Comparison of ENCODE assay signal across 10 mouse cellular contexts in the genomic region with DNA sequence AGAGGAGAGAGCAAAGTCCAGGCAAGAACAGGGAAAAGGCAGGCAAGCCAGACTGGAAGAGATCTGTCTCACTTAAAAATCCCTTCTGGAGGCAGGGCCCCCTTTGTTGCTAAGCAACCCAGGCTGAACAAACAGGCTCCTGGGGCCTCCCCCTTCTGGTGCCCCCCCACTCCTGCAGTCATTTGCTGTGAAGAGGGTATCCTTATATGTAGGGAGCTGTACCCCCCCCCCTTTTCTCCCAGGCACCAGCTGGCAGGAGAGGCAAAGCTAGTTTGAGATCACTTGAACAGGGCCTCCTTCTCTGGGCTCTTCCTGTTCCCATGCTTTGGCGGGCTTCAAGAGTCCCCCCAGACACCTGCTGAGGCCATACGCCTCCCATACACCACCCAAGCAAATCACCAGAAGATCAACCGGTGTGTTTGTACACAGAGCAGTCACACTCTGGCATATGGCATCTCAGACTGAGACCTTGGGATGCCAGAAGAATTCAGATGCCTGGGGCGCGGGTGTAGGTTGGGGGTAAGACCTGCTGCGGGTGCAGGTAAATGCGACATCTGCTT.
DNase-seq lines count a peak whose midpoint lies in the region; ATAC-seq and TF ChIP-seq lines count a peak whose summit lies in the region.
"Had no signal": no experiment of that assay in that cellular context is flagged by ENCODE, and none has a peak within 500 bp of the region (broad histone marks: within the 10 kb centered on the region; RNA-seq: fewer than 3 reads in every experiment).

No protein-coding gene starts in this region.

- no peaks in the 10 kb centered on the region for H3K27me3 ChIP-seq in heart, embryonic 16.5 days (ENCODE audit: control insufficient read depth, insufficient read depth, low read length)
- H3K27me3 ChIP-seq in forebrain, embryonic 10.5 days (ENCODE audit: poor library complexity, severe bottlenecking) = no peaks in the 10 kb centered on the region
- no peaks in the 10 kb centered on the region for H3K27me3 ChIP-seq in limb, embryonic 14.5 days (ENCODE audit: control insufficient read depth, insufficient read depth, low read length)
- H3K27me3 ChIP-seq in stomach, embryonic 16.5 days (ENCODE audit: control insufficient read depth, insufficient read depth, low read length) = no peaks in the 10 kb centered on the region
- H3K27me3 ChIP-seq: megakaryocyte, embryonic 14.5 days had no signal

- TF ChIP-seq POLR2A in limb, embryonic 14.5 days (IDR thresholded peaks at IDR 0.05; ENCODE audit: borderline replicate concordance, extremely low read depth, insufficient read depth, insufficient read length) = no peak

- H3K4me1 ChIP-seq in heart, embryonic 16.5 days (ENCODE audit: control insufficient read depth, insufficient read depth, low read length) = peaks cover 46% of the 10 kb centered on the region
- peaks cover 93% of the 10 kb centered on the region for H3K4me1 ChIP-seq in forebrain, embryonic 10.5 days
- peaks cover 31% of the 10 kb centered on the region for H3K4me1 ChIP-seq in limb, embryonic 14.5 days (ENCODE audit: control insufficient read depth, insufficient read depth, low read length)
- H3K4me1 ChIP-seq in stomach, embryonic 16.5 days (ENCODE audit: control insufficient read depth, insufficient read depth, low read length) = peaks cover 15% of the 10 kb centered on the region

- 0 out of 2 replicates have a peak, but pooled peaks have one; percentile 20 for ATAC-seq in heart, embryonic 16.5 days (replicated peaks; ENCODE audit: extremely low read depth, insufficient read depth, low FRiP score)
- ATAC-seq in limb, embryonic 14.5 days (ENCODE audit: low FRiP score, low read depth) = peak; percentile 71
- ATAC-seq in stomach, embryonic 16.5 days (ENCODE audit: insufficient read depth, low FRiP score) = peak; percentile 88
- no peak for ATAC-seq in erythroid progenitor cell, adult 5-6 weeks (replicated peaks; ENCODE audit: low FRiP score, poor library complexity, severe bottlenecking)

- H3K27ac ChIP-seq in heart, embryonic 16.5 days (ENCODE audit: low read length) = peak overlapping the region; percentile 54; the same call in 1 of the 2 replicates
- H3K27ac ChIP-seq in forebrain, embryonic 10.5 days = peak overlapping the region; percentile 93
- no peak overlapping the region for H3K27ac ChIP-seq in limb, embryonic 14.5 days (replicated peaks; ENCODE audit: low read depth, low read length)
- H3K27ac ChIP-seq in stomach, embryonic 16.5 days (ENCODE audit: low read length) = peak overlapping the region; percentile 85

- peaks cover 8% of the 10 kb centered on the region for H3K36me3 ChIP-seq in heart, embryonic 16.5 days (ENCODE audit: control insufficient read depth, insufficient read depth)
- peaks cover 41% of the 10 kb centered on the region for H3K36me3 ChIP-seq in forebrain, embryonic 10.5 days (replicated peaks)
- no peaks in the 10 kb centered on the region; the same call in 1 of the 2 replicates for H3K36me3 ChIP-seq in limb, embryonic 14.5 days (ENCODE audit: control insufficient read depth, insufficient read depth, low read length)
- no peaks in the 10 kb centered on the region for H3K36me3 ChIP-seq in stomach, embryonic 16.5 days (ENCODE audit: control insufficient read depth, insufficient read depth, low read length)

- H3K4me2 ChIP-seq in heart, embryonic 16.5 days (ENCODE audit: low read depth, low read length) = no peak overlapping the region
- no peak overlapping the region for H3K4me2 ChIP-seq in limb, embryonic 14.5 days (replicated peaks; ENCODE audit: low read depth, low read length, severe bottlenecking)
- H3K4me2 ChIP-seq in stomach, embryonic 16.5 days (ENCODE audit: low read depth, low read length) = peak overlapping the region; percentile 27; the same call in 1 of the 2 replicates

- H3K9ac ChIP-seq in heart, embryonic 16.5 days (ENCODE audit: low read length) = no peak overlapping the region
- H3K9ac ChIP-seq in limb, embryonic 14.5 days (ENCODE audit: low read depth, low read length, severe bottlenecking) = peak overlapping the region; percentile 28
- H3K9ac ChIP-seq in stomach, embryonic 16.5 days (ENCODE audit: low read length) = peak overlapping the region; percentile 54

- H3K9me3 ChIP-seq in heart, embryonic 16.5 days (replicated peaks; ENCODE audit: control insufficient read depth, low read length) = no peaks in the 10 kb centered on the region
- H3K9me3 ChIP-seq in forebrain, embryonic 10.5 days = no peaks in the 10 kb centered on the region
- H3K9me3 ChIP-seq in limb, embryonic 14.5 days (ENCODE audit: control insufficient read depth, low read length) = no peaks in the 10 kb centered on the region
- no peaks in the 10 kb centered on the region for H3K9me3 ChIP-seq in stomach, embryonic 16.5 days (replicated peaks; ENCODE audit: control insufficient read depth, low read length)
- H3K9me3 ChIP-seq: megakaryocyte, embryonic 14.5 days had no signal

- no peak for DNase-seq in heart, postnatal 4 days
- DNase-seq in brain, embryonic 18.5 days (ENCODE audit: low read depth, low spot score) = peak; percentile 70
- DNase-seq in forebrain, embryonic 10.5 days (ENCODE audit: extremely low spot score, low spot score) = peak; percentile 76
- peak; percentile 42 for DNase-seq in limb, embryonic 14.5 days (ENCODE audit: low spot score)
- no peak for DNase-seq in urinary bladder, postnatal 10 days (ENCODE audit: low spot score)

- 61% methylated on average over 7 of the region's 7 CpGs for WGBS in heart, embryonic 16.5 days
- 45% methylated on average over 7 of the region's 7 CpGs for WGBS in forebrain, embryonic 10.5 days
- 62% methylated on average over 7 of the region's 7 CpGs for WGBS in limb, embryonic 14.5 days
- 54% methylated on average over 7 of the region's 7 CpGs for WGBS in stomach, embryonic 16.5 days

- H3K4me3 ChIP-seq in heart, embryonic 16.5 days (ENCODE audit: low read length) = no peak overlapping the region
- H3K4me3 ChIP-seq in forebrain, embryonic 10.5 days = peak overlapping the region; percentile 36
- no peak overlapping the region for H3K4me3 ChIP-seq in limb, embryonic 14.5 days (replicated peaks; ENCODE audit: low read length)
- no peak overlapping the region for H3K4me3 ChIP-seq in stomach, embryonic 16.5 days (replicated peaks; ENCODE audit: low read length)
- H3K4me3 ChIP-seq: erythroblast, embryonic 14.5 days; megakaryocyte, embryonic 14.5 days had no signal

Comparison
In these comparisons a context has a peak if more than half of its experiments do, and no peak if none do; other contexts are left out.
1. DNase-seq: peak in brain, embryonic 18.5 days (single experiment), forebrain, embryonic 10.5 days (single experiment) and limb, embryonic 14.5 days (single experiment); none in heart, postnatal 4 days (single experiment) and urinary bladder, postnatal 10 days (single experiment).